Mouse (Mus musculus) midbrain, embryonic 16.5 days (tissue): ENCODE data around the gene Col5a1. TPM values are rescaled to one million over a fixed set of nuclear protein-coding genes. Genes with fewer than 3 reads are reported as not detected.

Source experiments
- ATAC-seq: fragments of 200-750 bp; cut with Nextera tagmentation; 2 replicates; pipeline ENCODE4 v1.8.0; 2017; ENCODE audit warnings: moderate TSS enrichment
- H3K27ac ChIP-seq: fragments of 300-500 bp; sonication (generic); 2 replicates; pipeline ENCODE4 v1.5.1; 2014; ENCODE audit warnings: mild to moderate bottlenecking, low read length, mixed read lengths
- H3K27me3 ChIP-seq: fragments of 300-500 bp; sonication (generic); 2 replicates; pipeline ENCODE4 v1.6.1; 2014; ENCODE audit warnings: low read depth, low read length, mixed read lengths; ENCODE audit not compliant: control insufficient read depth, insufficient read depth
- H3K36me3 ChIP-seq: fragments of 300-500 bp; sonication (generic); 2 replicates; pipeline ENCODE4 v1.6.1; 2014; ENCODE audit warnings: mild to moderate bottlenecking, low read length, moderate library complexity, mixed read lengths; ENCODE audit not compliant: control insufficient read depth, insufficient read depth
- H3K4me1 ChIP-seq: fragments of 300-500 bp; sonication (generic); 2 replicates; pipeline ENCODE4 v1.6.1; 2014; ENCODE audit warnings: mild to moderate bottlenecking, low read length, mixed read lengths; ENCODE audit not compliant: control insufficient read depth, insufficient read depth
- H3K4me2 ChIP-seq: fragments of 300-500 bp; sonication (generic); 2 replicates; pipeline ENCODE4 v1.6.1; 2014; ENCODE audit warnings: mild to moderate bottlenecking, low read length, mixed read lengths
- H3K4me3 ChIP-seq: fragments of 300-500 bp; sonication (generic); 2 replicates; pipeline ENCODE4 v1.5.1; 2014; ENCODE audit warnings: low read depth, mild to moderate bottlenecking, low read length, moderate library complexity, mixed read lengths
- H3K9ac ChIP-seq: fragments of 300-500 bp; sonication (generic); 2 replicates; pipeline ENCODE4 v1.6.1; 2014; ENCODE audit warnings: low read depth, low read length, mixed read lengths
- H3K9me3 ChIP-seq: fragments of 300-500 bp; sonication (generic); replicated peaks from 2 replicates; pipeline ENCODE4 v1.6.1; 2014; ENCODE audit warnings: mild to moderate bottlenecking, low read length, mixed read lengths; ENCODE audit not compliant: control insufficient read depth, poor library complexity, severe bottlenecking
- WGBS: fragments of 180-500 bp; shearing (Covaris S2); extraction: QIAGEN DNeasy Blood & Tissue Kit; methylation state at CpG from one replicate; pipeline ENCODE4 v1.1.7; 2014; 5-methylcytosine and 5-hydroxymethylcytosine counted together
- polyA plus RNA-seq: library from polyadenylated mRNA; unstranded; fragments of >200 nt; fragmentation: Nextera tagmentation; extraction: Ambion mirVana; gene quantifications from 2 replicates; pipeline ENCODE4 v1.2.1, GENCODE M21; 2015

Col5a1 gene
- polyA plus RNA-seq, 1 experiment from 2014 or later, result 5.9 TPM

DNA sequence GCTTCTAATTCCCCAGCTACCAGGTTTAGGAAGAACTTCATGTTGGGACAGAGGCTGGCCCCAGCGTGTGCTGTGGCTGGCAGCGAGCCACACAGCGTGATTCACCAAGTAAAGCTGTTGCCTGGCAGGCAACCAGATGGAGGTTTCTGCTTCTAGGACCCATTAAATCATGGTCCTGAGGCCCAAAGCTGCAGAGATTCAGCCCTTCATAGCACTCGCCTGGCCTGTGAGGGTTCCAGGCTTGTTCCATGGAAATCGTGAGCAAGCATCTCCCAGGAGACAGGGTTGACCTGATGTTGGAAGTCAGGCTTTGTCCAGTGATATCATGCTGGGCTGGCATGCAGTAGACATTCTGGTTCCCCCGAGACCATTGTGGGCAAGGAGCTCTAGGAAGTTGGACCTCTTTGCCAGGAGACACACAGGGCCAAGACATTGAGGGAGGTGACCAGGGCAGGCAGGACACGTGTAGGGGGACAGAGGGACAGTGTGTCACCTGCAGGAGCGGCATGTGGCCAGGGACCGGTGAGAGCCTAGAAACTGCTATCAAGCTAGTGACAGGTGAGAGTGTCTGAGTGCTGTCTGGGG, 50.5 kb downstream of the Col5a1 start:
- Histone ChIP-seq H3K27me3 (no peaks in the 10 kb centered on the region), H3K4me1 (peaks cover 14% of the 10 kb centered on the region), H3K27ac (no peak overlapping the region), H3K36me3 (no peaks in the 10 kb centered on the region), H3K9me3 (no peaks in the 10 kb centered on the region), H3K4me3 (no peak overlapping the region), H3K4me2 (no peak overlapping the region), H3K9ac (no peak overlapping the region)
- ATAC-seq, result no peak
- WGBS, result 73% methylated on average over 9 of the region's 9 CpGs

DNA sequence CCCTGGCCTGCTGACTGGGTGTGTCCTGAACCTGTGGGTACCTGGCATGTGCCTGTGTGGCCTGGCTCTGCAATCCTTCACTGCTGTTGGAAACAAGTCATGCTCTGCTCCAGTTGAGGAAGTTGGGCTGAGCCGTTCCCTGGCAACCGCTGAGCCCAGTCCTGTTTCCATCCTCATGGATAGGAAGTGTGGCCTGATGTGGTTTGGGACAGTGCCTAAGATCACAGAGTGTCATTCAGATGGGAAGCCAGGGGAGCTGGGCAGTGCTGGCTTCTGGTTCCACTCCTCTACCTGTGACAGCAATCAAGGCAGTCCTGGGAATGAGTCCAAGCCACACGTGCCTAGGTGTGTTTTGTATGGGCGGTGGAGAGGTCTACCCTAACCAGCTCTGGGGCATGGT, 53.2 kb downstream of the Col5a1 start:
- H3K4me1 ChIP-seq, result peaks cover 7% of the 10 kb centered on the region; the same call in 1 of the 2 replicates
- H3K9ac ChIP-seq, result no peak overlapping the region
- no peak overlapping the region for H3K27ac ChIP-seq
- no peak for ATAC-seq
- H3K4me3 ChIP-seq, result no peak overlapping the region
- 95% methylated on average over 4 of the region's 4 CpGs for WGBS
- no peaks in the 10 kb centered on the region for H3K9me3 ChIP-seq
- H3K4me2 ChIP-seq, result no peak overlapping the region
- H3K36me3 ChIP-seq, result no peaks in the 10 kb centered on the region
- no peaks in the 10 kb centered on the region for H3K27me3 ChIP-seq

DNA sequence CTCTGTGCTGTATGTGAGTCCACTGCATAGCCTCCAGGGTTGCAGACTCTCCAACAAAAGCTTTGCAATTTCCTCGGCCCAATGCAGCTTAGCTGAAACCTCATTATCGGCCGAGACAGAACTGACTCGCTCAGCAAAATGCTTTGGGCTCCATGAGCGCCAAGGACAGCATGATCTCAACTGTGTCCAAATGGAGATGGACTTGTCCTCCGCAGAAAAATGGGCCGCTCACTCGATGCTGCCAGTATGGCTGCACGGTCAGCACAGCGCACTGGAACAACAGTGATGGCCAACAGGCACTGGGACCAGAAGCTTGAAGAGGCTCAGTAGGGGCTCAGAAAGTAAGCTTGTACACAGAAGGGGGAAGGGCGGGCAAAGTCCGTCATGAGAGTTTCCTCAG, 53.9 kb downstream of the Col5a1 start:
- Histone ChIP-seq H3K4me2 (no peak overlapping the region), H3K27me3 (no peaks in the 10 kb centered on the region), H3K4me1 (peaks cover 4% of the 10 kb centered on the region; the same call in 1 of the 2 replicates), H3K9ac (no peak overlapping the region), H3K27ac (no peak overlapping the region; the same call in 1 of the 2 replicates), H3K4me3 (no peak overlapping the region), H3K9me3 (no peaks in the 10 kb centered on the region), H3K36me3 (no peaks in the 10 kb centered on the region)
- ATAC-seq, result no peak
- 79% methylated on average over 12 of the region's 12 CpGs for WGBS

DNA sequence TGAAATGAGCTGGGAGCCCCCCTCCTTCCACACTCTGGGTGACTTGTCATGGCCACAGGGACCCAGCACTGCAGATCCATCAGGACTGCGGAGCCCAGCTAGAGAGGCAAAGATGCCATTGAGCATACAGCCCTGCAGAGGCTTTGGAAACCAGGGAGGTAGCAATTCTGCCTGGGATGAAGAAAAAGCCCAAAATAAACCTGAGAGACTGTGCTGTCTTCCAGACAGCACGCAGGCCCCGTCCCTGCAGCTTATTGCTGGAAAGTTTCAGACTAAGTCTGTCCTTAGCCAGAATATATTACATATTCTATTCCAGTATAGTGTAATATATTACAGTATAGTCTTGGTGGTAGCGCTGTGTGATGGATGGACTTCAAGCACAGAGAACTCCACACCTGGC, 61.0 kb downstream of the Col5a1 start:
- WGBS, result 89% methylated on average over 4 of the region's 4 CpGs
- no peak for ATAC-seq
- no peak overlapping the region for H3K4me3 ChIP-seq
- no peaks in the 10 kb centered on the region for H3K27me3 ChIP-seq
- no peak overlapping the region for H3K27ac ChIP-seq
- H3K4me2 ChIP-seq, result no peak overlapping the region
- H3K36me3 ChIP-seq, result no peaks in the 10 kb centered on the region
- no peaks in the 10 kb centered on the region for H3K9me3 ChIP-seq
- H3K9ac ChIP-seq, result no peak overlapping the region
- no peaks in the 10 kb centered on the region for H3K4me1 ChIP-seq

DNA sequence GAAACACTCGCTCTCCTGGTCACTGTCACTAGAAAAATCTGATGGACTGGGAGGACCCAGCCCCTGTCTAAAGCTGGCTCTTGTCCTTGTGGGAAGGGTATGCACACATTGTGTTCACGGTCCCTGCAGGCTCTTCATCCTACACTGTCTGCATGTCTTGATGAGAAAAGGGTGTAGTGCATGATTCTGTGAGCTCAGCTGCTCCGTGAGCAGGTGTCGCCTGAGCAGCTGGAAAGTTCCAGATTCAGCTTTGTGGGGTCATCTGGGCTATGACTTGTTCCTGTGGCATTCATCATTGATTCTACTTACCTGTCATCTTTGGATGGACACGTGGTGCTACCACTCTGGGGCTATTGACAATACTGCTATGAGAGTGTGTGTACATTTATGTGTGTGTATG, 61.7 kb downstream of the Col5a1 start:
- no peaks in the 10 kb centered on the region for H3K9me3 ChIP-seq
- ATAC-seq, result no peak

DNA sequence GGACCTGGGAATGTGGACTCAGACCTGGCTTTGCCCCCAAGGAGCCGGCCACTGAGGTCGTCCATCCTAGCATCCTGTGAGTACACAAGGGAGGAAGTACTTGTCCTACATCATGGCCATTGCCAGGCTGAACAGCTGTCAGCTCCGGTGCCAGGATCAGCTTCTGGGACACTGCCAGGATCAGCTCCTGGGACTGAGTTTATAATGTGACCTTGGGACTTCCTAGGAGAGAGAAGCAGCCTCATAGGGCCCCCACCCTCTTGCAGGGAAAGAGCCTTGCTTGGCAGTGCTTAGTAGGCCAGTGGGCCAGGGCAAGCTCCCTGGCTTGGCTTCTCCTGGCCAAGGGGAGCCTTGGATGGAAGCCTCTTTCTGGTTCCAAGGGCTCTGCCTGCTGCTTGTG, 67.6 kb downstream of the Col5a1 start:
- Histone ChIP-seq H3K27ac (no peak overlapping the region), H3K4me3 (no peak overlapping the region), H3K9ac (no peak overlapping the region), H3K36me3 (no peaks in the 10 kb centered on the region), H3K4me2 (no peak overlapping the region), H3K4me1 (peaks cover 3% of the 10 kb centered on the region; the same call in 1 of the 2 replicates), H3K9me3 (no peaks in the 10 kb centered on the region), H3K27me3 (no peaks in the 10 kb centered on the region)
- ATAC-seq, result no peak
- WGBS, result 79% methylated on average over 3 of the region's 3 CpGs

More for the DNA sequence above, 61.7 kb downstream of the Col5a1 start:
- 83% methylated on average over 5 of the region's 5 CpGs for WGBS
- Histone ChIP-seq H3K9ac (no peak overlapping the region), H3K4me2 (no peak overlapping the region), H3K36me3 (no peaks in the 10 kb centered on the region), H3K4me3 (no peak overlapping the region), H3K27me3 (no peaks in the 10 kb centered on the region), H3K27ac (no peak overlapping the region), H3K4me1 (no peaks in the 10 kb centered on the region)

DNA sequence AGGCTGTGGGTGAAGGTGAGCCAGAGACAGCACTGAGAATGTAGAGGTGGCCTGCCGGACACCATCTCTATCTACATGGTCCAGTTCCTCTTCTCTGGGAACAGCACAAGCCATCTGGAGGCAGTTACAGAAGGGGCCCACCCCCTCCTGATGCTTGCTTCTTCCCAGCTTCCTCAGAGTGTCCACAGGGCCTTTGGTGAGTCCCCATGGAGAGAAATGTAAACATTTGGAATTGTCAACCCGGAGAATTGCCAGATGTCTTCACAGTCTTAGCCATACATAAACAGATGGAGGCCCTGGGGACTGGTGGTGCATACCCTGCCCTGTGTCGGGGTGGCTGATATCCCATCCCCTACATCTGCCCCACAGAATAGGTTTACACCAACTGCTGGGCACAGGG, 68.7 kb downstream of the Col5a1 start:
- no peak overlapping the region for H3K4me3 ChIP-seq
- no peak overlapping the region for H3K4me2 ChIP-seq
- ATAC-seq, result no peak
- H3K27ac ChIP-seq, result no peak overlapping the region
- 79% methylated on average over 3 of the region's 3 CpGs for WGBS
- no peaks in the 10 kb centered on the region for H3K36me3 ChIP-seq
- no peaks in the 10 kb centered on the region for H3K27me3 ChIP-seq
- H3K9ac ChIP-seq, result no peak overlapping the region
- peaks cover 3% of the 10 kb centered on the region; the same call in 1 of the 2 replicates for H3K4me1 ChIP-seq
- no peaks in the 10 kb centered on the region for H3K9me3 ChIP-seq

DNA sequence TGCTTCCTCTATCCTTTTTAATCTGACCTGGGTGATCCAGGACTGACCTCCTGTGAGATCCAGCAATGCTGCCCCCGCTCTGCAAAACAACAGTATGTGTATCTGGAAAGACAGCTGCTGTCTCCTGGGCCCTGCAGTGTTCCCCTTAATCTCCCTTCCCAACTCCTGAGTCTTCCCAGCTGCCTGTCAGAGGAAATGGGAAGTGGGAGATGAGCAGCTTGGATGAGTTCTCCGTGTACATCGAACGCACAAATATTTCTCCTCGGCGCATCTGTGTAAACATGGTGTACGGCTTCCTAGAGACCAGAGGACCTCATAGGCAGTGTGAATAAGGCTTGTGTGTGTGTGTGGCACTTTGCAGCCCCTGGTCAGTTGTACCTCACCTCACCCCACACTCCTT, 70.5 kb downstream of the Col5a1 start:
- H3K4me2 ChIP-seq, result no peak overlapping the region
- no peak overlapping the region for H3K27ac ChIP-seq
- H3K36me3 ChIP-seq, result no peaks in the 10 kb centered on the region
- peaks cover 3% of the 10 kb centered on the region; the same call in 1 of the 2 replicates for H3K4me1 ChIP-seq
- no peaks in the 10 kb centered on the region for H3K27me3 ChIP-seq
- H3K4me3 ChIP-seq, result no peak overlapping the region
- WGBS, result 69% methylated on average over 7 of the region's 7 CpGs
- ATAC-seq, result no peak
- H3K9me3 ChIP-seq, result no peaks in the 10 kb centered on the region
- H3K9ac ChIP-seq, result no peak overlapping the region

DNA sequence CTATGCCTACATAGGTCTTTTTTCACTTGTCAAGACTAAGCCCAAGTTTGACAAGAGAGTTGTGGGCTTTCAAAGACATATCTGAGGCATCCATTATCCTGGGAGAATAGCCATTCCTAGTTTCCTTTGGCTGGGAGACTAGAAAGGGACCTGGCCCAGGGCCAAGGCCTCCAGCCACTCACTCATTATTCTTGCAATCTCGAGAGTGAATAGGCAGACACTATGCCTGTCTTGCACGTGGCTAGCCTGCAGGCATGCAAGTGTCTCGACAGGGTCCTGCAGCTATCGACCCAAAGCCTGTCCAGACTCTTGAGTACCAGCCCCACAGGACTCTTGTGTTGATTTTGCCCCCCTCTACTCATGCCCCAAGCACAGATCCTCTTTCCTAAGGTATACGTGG, 71.0 kb downstream of the Col5a1 start:
- Histone ChIP-seq H3K27ac (no peak overlapping the region), H3K27me3 (no peaks in the 10 kb centered on the region), H3K4me2 (no peak overlapping the region), H3K36me3 (no peaks in the 10 kb centered on the region), H3K4me1 (peaks cover 3% of the 10 kb centered on the region; the same call in 1 of the 2 replicates), H3K9me3 (no peaks in the 10 kb centered on the region), H3K4me3 (no peak overlapping the region), H3K9ac (no peak overlapping the region)
- ATAC-seq, result no peak
- 17% methylated on average over 5 of the region's 5 CpGs for WGBS
